Mouse (Mus musculus): ENCODE results near the gene 1700013G24Rik.

The 1700013G24Rik gene

GRCm38 (mm10) chr4:137477611-137478010 is 24.5 kb downstream of the 1700013G24Rik start:
- no peak for DNase-seq

GRCm38 (mm10) chr4:137478306-137478705 is 25.2 kb downstream of the 1700013G24Rik start:
- DNase-seq: no peak

- peak; percentile 76 for DNase-seq
These were observed 26.7 kb downstream of the 1700013G24Rik start for GRCm38 (mm10) chr4:137479757-137480156.

DNA sequence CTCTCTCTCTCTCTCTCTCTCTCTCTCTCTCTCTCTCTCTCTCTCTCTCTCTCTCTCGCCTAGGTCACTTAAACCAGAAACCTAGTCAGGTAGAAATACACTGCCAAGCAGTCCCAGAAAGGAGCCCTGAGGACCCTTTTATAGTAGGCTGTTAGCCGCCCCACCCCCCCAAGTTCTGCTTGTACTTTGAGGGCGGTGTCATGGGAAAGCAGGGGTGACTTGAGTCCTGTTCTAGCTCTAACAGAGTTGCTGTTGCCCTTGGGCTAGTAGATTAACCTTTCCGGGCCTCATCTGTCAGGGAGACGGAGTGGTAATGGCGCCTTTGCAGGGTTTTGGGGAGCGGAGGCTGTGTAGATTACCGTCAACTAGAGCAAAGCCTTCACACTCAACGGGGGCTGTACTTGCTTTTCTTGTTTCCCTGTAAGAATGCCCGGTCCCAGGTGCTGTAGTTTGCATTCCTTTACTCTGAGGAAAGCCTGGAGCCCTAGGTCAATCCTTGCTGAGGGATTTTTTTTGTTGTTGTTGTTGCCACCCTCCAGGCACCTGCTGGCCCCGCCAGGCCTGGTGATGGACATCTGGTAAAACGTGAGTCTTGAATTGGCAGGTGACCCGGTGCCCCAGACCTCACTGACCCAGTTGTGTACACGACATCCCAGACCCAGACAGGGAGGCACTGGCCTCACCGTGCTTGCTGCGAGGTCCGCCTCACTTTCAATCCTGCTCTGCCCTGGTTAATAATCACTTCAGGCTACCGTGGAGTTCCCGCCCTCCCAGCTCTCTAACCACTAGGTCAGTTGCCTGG is 27.3 kb downstream of the 1700013G24Rik start:
- no peak for DNase-seq

- DNase-seq: no peak
These were observed 27.9 kb downstream of the 1700013G24Rik start for GRCm38 (mm10) chr4:137480993-137481340.

- DNase-seq: no peak
These were observed 28.4 kb downstream of the 1700013G24Rik start for GRCm38 (mm10) chr4:137481381-137482030.

DNA sequence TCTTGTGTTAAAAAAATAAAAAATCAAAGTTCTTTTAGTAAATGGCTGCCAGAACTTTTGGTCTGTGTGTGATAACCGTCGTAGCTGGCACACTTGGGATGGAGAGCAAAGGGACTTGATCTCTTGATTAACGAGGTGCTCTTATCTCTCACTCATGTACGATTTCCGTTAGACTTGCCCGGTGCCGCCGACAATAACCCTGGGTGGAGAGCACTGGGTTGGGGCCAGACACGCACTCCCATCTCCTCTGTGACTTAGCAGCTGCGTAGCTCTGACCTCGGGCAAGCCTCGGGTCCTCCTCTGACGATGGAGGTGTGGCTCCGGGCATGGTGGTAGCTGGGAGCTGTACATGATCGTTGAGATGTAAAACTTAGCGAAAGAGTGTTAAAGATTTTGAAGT is 30.8 kb downstream of the 1700013G24Rik start:
- DNase-seq: no peak

DNA sequence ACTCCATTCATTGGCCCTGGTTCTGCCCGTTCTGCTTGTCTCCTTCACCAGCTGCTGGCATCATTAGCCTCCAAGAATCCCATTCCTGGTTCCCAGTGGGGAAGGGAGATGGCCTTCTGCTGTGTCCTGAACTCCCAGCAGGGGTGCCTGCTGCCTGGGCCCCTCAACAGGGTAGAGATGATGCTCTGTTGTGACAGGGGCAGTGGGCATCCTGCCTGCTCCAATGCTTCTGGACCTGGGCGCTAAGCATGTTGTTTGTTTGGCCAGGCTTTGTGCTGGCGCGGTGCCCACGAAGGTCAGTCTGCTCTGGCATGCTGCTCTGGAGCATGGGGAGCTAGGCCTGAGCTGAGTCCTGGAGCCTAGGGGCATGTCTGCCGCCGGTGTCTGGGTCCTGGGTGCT is 31.5 kb downstream of the 1700013G24Rik start:
- no peak for DNase-seq

- DNase-seq: no peak
These were observed 32.3 kb downstream of the 1700013G24Rik start for GRCm38 (mm10) chr4:137485258-137485960.

GRCm38 (mm10) chr4:137486081-137487014 is 33.3 kb downstream of the 1700013G24Rik start:
- no peak for DNase-seq

DNA sequence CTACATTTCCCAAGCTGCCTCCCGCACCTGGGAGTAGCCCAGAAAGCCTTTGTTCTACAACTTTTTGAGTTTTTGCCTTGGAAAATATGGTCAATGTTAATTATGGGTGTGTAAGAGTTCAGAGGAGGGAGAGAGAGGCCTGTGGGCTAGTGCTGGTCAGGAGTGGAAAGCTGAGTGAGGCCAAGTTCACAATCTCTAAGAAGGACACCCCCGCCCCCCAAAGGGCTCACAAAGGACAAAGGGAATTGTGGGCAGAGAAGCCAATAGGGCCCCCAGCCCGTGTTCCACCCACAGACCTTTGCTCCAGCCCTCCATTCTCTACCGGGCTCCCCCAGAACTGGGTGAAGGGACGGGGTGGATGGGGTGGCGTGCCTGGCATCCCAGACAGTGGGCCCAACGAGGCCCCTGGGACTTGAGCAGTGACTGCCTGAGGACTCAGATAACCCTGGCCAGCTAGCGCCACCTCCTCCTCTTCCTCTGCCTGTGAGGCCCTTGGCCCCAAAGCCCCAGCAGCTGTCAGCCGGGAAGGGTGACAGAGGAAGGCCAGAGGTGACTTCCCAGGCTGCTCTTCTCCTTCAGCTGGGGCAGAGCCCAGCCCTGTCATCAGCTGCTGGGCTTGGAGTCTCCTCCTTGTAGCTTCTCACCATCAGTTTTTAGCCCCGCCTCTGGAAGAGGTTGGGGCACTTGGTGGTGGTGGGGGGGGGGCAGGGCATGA is 34.4 kb downstream of the 1700013G24Rik start:
- no peak for DNase-seq

GRCm38 (mm10) chr4:137488038-137488437 is 35.0 kb downstream of the 1700013G24Rik start:
- DNase-seq: no peak

DNA sequence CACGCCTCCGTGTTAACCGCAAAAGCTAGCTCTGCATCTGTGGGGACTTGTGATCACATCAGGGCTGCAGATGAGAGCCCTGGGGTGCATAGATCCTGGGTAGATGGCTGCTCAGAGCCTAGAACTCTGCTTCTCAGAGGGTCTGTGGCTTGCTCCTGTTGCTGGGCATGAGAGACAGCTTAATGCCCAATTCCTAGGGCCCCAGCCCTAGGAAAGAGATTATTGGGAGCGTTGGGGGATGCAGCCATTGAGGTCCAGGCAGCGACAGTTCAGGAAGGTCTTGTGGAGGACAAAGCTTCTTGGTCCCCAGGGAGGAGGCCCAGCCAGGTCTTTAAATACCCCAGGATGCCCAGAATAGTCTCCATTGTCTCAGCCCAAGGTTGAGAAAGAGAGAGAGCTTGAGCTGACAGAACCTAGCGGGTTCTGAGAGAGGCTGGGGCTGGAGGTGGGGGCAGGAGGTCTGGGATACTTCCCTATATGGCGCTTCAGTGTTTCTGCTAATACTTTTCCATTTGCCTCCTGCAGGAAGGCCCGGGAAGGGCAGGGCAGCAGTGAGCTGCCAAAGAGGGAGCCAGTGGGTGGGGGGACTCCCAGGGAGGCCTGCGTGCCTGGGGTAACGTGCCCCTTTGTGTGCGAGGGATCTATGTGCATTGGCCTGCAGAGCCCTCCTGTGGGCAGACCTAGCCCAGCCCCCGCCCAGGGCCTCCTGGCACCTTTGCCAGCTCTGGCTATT is 35.7 kb downstream of the 1700013G24Rik start:
- peak; percentile 71 for DNase-seq

DNA sequence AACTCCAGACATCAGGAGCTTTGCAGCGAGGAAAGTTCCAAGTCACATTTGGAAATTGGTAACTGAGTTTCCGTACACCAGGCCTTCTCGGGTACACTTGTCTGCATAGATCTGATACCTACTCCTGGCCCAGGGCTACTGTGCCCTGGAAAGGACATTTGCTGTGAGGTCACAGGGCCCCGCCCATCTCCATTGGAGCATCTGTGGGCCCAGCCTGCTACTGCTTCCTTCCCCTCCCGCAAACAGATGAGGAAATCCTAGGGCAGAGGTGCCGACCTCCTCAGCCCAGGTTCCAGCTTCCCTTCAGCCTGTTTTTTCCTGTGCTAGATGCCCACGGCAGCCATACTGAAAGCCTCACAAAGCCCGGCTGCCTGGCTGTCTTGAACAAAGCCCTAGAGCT is 36.9 kb downstream of the 1700013G24Rik start:
- no peak for DNase-seq

GRCm38 (mm10) chr4:137492563-137492962 is 39.5 kb downstream of the 1700013G24Rik start:
- no peak for DNase-seq

GRCm38 (mm10) chr4:137493187-137493586 is 40.1 kb downstream of the 1700013G24Rik start:
- DNase-seq: no peak

GRCm38 (mm10) chr4:137494751-137495500 is 41.8 kb downstream of the 1700013G24Rik start:
- peak; percentile 70 for DNase-seq

- DNase-seq: no peak
These were observed 42.5 kb downstream of the 1700013G24Rik start for GRCm38 (mm10) chr4:137495501-137496100.

- DNase-seq: no peak
These were observed 44.3 kb downstream of the 1700013G24Rik start for GRCm38 (mm10) chr4:137497367-137497766.

All from embryo, embryonic 11 days (tissue).